Mouse (Mus musculus) limb, embryonic 10.5 days (tissue): ENCODE results near the gene Fam131a. TPM values are rescaled to one million over a fixed set of nuclear protein-coding genes. Genes with fewer than 3 reads are reported as not detected.
A peak's percentile ranks its signal among the peaks of the same experiment; 100 is the strongest.
"Not testable (repeated sequence)": the region's sequence is repeated elsewhere in the genome, so short reads cannot be mapped to it uniquely, and the experiment has no call there.

Source experiments
- DNase-seq: peaks from one replicate; pipeline ENCODE4 v3.0.0-alpha.2; 2017; ENCODE audit warnings: low spot score
- H3K27ac ChIP-seq: fragments of 300-500 bp; sonication (generic); 2 replicates; pipeline ENCODE4 v1.5.1; 2016; ENCODE audit warnings: mild to moderate bottlenecking
- H3K27me3 ChIP-seq: fragments of 300-500 bp; sonication (generic); 2 replicates; pipeline ENCODE4 v1.6.1; 2016; ENCODE audit warnings: low read depth, mild to moderate bottlenecking; ENCODE audit not compliant: poor library complexity, severe bottlenecking
- H3K36me3 ChIP-seq: fragments of 300-500 bp; sonication (generic); 2 replicates; pipeline ENCODE4 v1.6.1; 2016; ENCODE audit warnings: mild to moderate bottlenecking, moderate library complexity
- H3K4me1 ChIP-seq: fragments of 300-500 bp; sonication (generic); 2 replicates; pipeline ENCODE4 v1.6.1; 2016
- H3K4me3 ChIP-seq: fragments of 300-500 bp; sonication (generic); 2 replicates; pipeline ENCODE4 v1.5.1; 2016; ENCODE audit warnings: mild to moderate bottlenecking, moderate library complexity
- H3K9me3 ChIP-seq: fragments of 300-500 bp; sonication (generic); replicated peaks from 2 replicates; pipeline ENCODE4 v1.6.1; 2016; ENCODE audit warnings: mild to moderate bottlenecking
- WGBS: fragments of 180-500 bp; shearing (Covaris S2); methylation state at CpG from one replicate; pipeline ENCODE4 v1.1.7; 2016; 5-methylcytosine and 5-hydroxymethylcytosine counted together
- polyA plus RNA-seq: library from polyadenylated mRNA; unstranded; fragments of >200 nt; fragmentation: Nextera tagmentation; extraction: Ambion mirVana; gene quantifications from 2 replicates; pipeline ENCODE4 v1.2.1, GENCODE M21; 2016

The Fam131a gene
- 2.7 and 3.8 TPM in 2 replicates for polyA plus RNA-seq

- H3K4me1 ChIP-seq = peaks cover 44% of the 10 kb centered on the region
- DNase-seq = peak; percentile 94
- H3K27ac ChIP-seq = peak within 1 kb of the TSS; percentile 83
- H3K27me3 ChIP-seq = peaks cover 20% of the 10 kb centered on the region
- H3K4me3 ChIP-seq = peak within 1 kb of the TSS; percentile 65
- H3K36me3 ChIP-seq = peaks cover 43% of the 10 kb centered on the region
- no peaks in the 10 kb centered on the region for H3K9me3 ChIP-seq
- WGBS = under 1% methylated on average over 37 of the region's 37 CpGs
Observed at GRCm38 (mm10) chr16:20693111-20693701, at the start of gene Fam131a. Gene Fam131a (plus strand): TSS chr16:20693241.

GRCm38 (mm10) chr16:20643911-20644310, 49.1 kb upstream of the Fam131a start:
- DNase-seq = no peak
- H3K4me3 ChIP-seq = no peak overlapping the region
- no peak overlapping the region for H3K27ac ChIP-seq
- H3K27me3 ChIP-seq = no peaks in the 10 kb centered on the region
- H3K4me1 ChIP-seq = no peaks in the 10 kb centered on the region
- WGBS = 87% methylated on average over 7 of the region's 7 CpGs
- H3K9me3 ChIP-seq = no peaks in the 10 kb centered on the region
- no peaks in the 10 kb centered on the region for H3K36me3 ChIP-seq

DNA sequence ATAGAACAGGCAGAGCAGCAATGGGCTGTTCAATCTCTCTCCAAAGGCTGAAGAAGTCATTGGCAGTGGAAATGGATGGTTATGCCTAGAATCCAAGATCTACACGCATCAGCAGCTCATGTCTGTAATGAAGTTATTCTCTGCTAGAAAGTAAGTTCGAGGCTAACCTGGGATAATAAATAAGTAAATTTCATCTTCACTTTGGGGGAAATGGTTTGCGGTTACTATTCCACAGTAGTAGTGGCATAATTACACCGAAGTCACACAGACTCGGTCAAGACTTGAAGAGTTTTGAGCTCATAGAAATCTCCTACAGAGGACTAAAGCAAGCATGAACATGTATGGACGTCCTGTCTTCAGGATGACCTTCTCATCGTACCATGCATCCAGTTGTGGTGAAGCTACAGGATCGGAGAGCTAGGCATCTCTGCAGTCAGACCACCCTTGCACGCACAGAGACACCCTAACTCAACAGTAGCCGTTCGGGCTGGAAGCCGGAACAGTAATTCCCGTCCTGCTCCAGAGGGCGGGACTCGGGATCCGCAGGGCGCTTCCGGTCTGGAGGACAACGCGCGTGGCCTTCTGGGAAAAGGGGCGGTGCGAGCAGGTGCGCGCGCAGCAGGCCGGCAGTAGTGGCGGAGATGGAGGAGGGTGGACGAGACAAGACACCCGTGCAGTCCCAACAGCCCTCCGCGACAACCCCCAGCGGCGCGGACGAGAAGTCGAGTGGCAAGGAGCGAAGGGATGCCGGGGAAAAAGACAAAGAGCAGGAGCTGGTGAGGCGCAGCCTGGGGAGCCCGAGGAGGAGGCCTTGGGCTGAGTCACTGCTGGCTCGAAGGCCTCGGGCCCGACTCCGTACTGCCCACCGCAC, 41.7 kb upstream of the Fam131a start, which contains the start of gene Psmd2:
Gene Psmd2, plus strand, starts transcription at position 577 of the 871 bp plus-strand sequence.
- H3K4me1 ChIP-seq = peaks cover 16% of the 10 kb centered on the region
- no peaks in the 10 kb centered on the region for H3K27me3 ChIP-seq
- DNase-seq = peak; percentile 99
- WGBS = 2% methylated on average over 46 of the region's 46 CpGs
- H3K9me3 ChIP-seq = no peaks in the 10 kb centered on the region
- H3K4me3 ChIP-seq = peak within 1 kb of the TSS; percentile 78
- H3K36me3 ChIP-seq = peaks cover 33% of the 10 kb centered on the region
- H3K27ac ChIP-seq = peak within 1 kb of the TSS; percentile 84

DNA sequence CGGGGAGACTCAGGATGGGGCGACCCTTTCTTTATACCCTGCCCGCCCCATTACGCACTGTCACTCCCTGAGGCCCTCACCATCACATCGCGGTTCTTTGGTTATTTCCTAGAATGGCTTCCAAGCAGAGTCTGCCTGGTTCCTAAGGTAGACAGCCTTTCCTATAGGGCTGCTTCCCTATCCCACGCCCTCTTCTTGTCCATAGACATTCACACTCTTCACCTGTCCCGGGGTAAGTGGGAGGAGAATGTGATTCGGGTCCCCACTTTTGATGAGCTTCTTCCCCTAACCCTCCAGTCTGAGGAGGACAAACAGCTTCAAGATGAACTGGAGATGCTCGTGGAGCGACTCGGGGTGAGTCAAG, 41.1 kb upstream of the Fam131a start:
- H3K27ac ChIP-seq = peak overlapping the region; percentile 84
- peak overlapping the region; percentile 78 for H3K4me3 ChIP-seq
- no peaks in the 10 kb centered on the region for H3K27me3 ChIP-seq
- no peaks in the 10 kb centered on the region for H3K9me3 ChIP-seq
- 12% methylated on average over 12 of the region's 12 CpGs for WGBS
- peaks cover 16% of the 10 kb centered on the region for H3K4me1 ChIP-seq
- DNase-seq = no peak
- peaks cover 40% of the 10 kb centered on the region for H3K36me3 ChIP-seq

DNA sequence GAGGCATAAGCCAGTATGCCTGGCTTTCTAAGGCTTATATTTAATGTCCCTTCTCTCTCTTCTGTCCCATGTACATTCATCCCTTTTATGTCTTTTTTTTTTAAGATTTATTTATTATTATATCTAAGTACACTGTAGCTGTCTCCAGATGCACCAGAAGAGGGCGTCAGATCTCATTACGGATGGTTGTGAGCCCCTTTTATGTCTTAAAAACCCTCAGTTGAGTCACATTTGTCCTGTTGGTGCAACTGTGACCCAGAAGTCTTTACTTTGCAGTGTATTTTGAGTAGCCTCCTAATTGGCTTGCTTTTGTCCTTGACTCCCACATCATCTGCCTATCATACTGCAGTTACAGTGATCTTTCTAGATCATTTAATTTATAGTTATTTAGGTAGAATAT, 39.7 kb upstream of the Fam131a start:
- Histone ChIP-seq H3K4me1 (peaks cover 16% of the 10 kb centered on the region), H3K4me3 (peak overlapping the region; percentile 78; the same call in 1 of the 2 replicates), H3K36me3 (peaks cover 54% of the 10 kb centered on the region), H3K27ac (no peak overlapping the region), H3K9me3 (no peaks in the 10 kb centered on the region), H3K27me3 (no peaks in the 10 kb centered on the region)
- DNase-seq = no peak
- WGBS = 62% methylated on average over 2 of the region's 2 CpGs

- Histone ChIP-seq H3K9me3 (no peaks in the 10 kb centered on the region), H3K36me3 (peaks cover 97% of the 10 kb centered on the region), H3K4me1 (peaks cover 5% of the 10 kb centered on the region), H3K27ac (no peak overlapping the region), H3K4me3 (no peak overlapping the region), H3K27me3 (no peaks in the 10 kb centered on the region)
- 94% methylated on average over 4 of the region's 4 CpGs for WGBS
- no peak for DNase-seq
Observed at GRCm38 (mm10) chr16:20657661-20658060, 35.4 kb upstream of the Fam131a start.

DNA sequence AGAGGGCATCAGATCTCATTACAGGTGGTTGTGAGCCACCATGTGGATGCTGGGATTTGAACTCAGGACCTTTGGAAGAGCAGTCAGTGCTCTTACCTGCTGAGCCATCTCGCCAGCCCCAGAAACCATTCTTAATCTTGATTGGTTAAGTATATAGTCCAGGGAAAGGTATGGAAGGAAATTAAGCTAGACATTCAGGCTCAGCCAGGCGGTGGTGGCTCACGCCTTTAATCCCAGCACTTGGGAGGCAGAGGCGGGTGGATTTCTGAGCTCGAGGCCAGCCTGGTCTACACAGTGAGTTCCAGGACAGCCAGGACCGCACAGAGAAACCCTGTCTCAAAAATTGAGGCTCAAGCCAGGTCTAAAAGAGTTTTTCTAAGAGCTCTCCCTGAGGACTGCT, 25.0 kb upstream of the Fam131a start, which contains the start of gene Eif4g1:
Gene Eif4g1, plus strand, starts transcription at position 301 of the 400 bp plus-strand sequence.
- peaks cover 29% of the 10 kb centered on the region for H3K36me3 ChIP-seq
- DNase-seq, H3K4me3 ChIP-seq, H3K9me3 ChIP-seq, H3K27me3 ChIP-seq, H3K27ac ChIP-seq, H3K4me1 ChIP-seq: not testable (repeated sequence)
- WGBS = 92% methylated on average over 5 of the region's 6 CpGs

DNA sequence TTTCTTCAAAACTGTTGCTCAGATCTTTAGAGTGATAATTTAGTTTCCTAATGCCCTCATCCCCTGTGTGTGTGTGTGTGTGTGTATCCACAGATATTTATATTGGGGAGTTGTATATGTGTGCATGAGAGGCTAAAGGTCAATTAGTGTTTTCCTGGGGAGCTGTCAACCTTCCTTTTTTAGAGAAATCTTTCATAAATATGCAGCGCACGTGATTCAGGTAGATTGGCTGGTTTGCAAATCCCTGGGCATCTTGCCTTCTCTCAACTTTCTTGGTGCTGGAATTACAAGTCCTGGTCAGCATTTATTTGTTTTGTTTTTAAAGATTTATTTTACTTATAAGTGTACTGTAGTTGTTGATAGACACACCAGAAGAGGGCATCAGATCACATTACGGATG, 22.8 kb upstream of the Fam131a start:
- Histone ChIP-seq H3K27me3 (no peaks in the 10 kb centered on the region), H3K4me3 (no peak overlapping the region), H3K36me3 (peaks cover 22% of the 10 kb centered on the region), H3K4me1 (peaks cover 24% of the 10 kb centered on the region), H3K9me3 (no peaks in the 10 kb centered on the region), H3K27ac (no peak overlapping the region)
- 94% methylated on average over 3 of the region's 3 CpGs for WGBS
- DNase-seq = no peak

- Histone ChIP-seq H3K4me1 (peaks cover 24% of the 10 kb centered on the region), H3K9me3 (no peaks in the 10 kb centered on the region), H3K36me3 (peaks cover 32% of the 10 kb centered on the region), H3K4me3 (peak overlapping the region; percentile 99), H3K27me3 (no peaks in the 10 kb centered on the region), H3K27ac (peak overlapping the region; percentile 98)
- WGBS = 28% methylated on average over 6 of the region's 6 CpGs
- DNase-seq = no peak
Observed at GRCm38 (mm10) chr16:20671886-20672285, 21.2 kb upstream of the Fam131a start.

DNA sequence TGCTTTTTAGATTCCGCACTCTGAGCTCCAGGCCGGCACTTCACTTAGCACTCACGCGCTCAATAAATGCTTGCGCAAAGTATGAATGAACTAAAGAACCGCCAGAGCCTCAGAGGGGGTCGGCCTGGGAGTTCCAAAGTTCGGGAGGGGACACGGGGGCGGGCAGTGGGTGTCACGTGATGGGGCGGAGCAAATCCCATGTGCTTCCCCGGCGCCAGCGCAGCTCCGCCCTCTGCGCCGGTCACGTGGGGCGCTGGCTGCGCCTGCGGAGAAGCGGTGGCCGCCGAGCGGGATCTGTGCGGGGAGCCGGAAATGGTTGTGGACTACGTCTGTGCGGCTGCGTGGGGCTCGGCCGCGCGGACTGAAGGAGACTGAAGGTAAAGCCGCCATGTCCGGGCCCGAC, 20.5 kb upstream of the Fam131a start:
- peaks cover 24% of the 10 kb centered on the region for H3K4me1 ChIP-seq
- 1% methylated on average over 36 of the region's 38 CpGs for WGBS
- peak; percentile 97 for DNase-seq

DNA sequence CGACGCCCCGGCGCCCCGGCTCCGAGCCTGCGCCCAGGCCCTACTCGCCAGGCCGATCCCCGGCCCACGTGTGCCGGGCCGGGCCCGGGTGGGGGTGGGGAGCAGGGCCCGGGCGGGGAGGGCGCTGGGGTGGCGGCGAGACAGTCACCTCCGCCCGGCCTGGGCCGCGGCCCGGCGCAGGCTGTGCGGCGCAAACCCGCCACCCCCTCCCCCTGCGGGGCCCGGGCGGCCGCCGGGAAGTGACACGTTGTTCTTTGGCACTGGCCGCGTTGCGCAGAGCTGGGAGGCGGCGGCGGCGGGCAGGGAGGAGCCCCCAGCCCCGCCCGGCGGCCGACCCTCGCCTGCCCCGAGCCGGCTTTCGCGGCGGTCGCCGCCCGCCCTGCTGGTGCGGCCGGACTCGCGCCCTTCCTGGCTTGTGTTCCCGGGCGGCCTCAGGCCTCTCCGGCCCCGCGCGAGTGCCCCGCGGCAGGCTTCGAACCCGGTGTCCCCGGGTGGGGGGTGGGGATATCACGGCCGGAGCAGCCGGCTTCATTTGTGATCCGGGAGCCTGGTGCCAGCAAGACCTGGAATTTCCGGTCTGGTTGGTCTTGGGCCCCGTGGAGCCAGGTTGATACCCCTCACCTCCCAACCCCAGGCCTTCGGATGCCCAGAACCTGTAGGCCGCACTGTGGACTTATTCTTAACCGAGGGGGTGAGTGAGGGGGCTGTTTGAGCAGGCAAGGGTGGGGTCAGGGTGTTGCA, 19.9 kb upstream of the Fam131a start:
- H3K4me3 ChIP-seq = peak overlapping the region; percentile 99
- no peaks in the 10 kb centered on the region for H3K9me3 ChIP-seq
- WGBS = under 1% methylated on average over 63 of the region's 78 CpGs
- H3K27ac ChIP-seq = peak overlapping the region; percentile 98
- peaks cover 24% of the 10 kb centered on the region for H3K4me1 ChIP-seq
- H3K36me3 ChIP-seq = peaks cover 44% of the 10 kb centered on the region
- no peak for DNase-seq
- no peaks in the 10 kb centered on the region for H3K27me3 ChIP-seq

More for the DNA sequence above, 20.5 kb upstream of the Fam131a start:
- Histone ChIP-seq H3K27me3 (no peaks in the 10 kb centered on the region), H3K27ac (peak overlapping the region; percentile 98), H3K9me3 (no peaks in the 10 kb centered on the region), H3K36me3 (peaks cover 38% of the 10 kb centered on the region), H3K4me3 (peak overlapping the region; percentile 99)

DNA sequence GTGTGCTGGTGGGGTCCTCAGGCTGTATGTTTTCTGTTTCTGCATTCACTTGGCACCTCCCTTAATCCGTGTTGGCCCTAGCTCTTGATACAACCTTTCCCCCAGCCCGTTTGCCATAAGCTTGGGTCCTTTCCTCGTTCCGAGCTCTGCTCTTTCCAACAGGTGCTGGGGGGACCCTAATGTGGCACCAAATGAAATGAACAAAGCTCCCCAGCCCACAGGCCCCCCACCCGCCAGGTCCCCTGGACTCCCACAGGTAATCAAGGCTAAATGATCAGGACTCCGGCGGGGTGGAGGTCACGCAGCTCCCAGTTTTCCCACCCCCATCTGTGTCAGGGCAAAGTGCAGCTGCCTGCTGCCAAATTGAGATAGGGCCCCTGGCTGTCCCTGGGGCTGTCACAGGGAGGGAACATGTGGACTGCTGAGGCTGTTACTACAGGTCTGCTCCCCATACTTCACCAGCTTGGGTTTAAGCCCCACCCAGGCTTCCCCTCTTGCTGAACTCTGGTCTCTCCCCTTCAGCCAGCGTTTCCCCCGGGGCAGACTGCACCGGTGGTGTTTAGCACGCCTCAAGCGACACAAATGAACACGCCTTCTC, 19.2 kb upstream of the Fam131a start:
- Histone ChIP-seq H3K4me3 (peak overlapping the region; percentile 99), H3K4me1 (peaks cover 24% of the 10 kb centered on the region), H3K36me3 (peaks cover 51% of the 10 kb centered on the region), H3K27me3 (no peaks in the 10 kb centered on the region), H3K27ac (peak overlapping the region; percentile 98), H3K9me3 (no peaks in the 10 kb centered on the region)
- WGBS = 20% methylated on average over 14 of the region's 14 CpGs
- DNase-seq = peak; percentile 44
